Mouse (Mus musculus): ENCODE data around the gene Plekha1.

DNA sequence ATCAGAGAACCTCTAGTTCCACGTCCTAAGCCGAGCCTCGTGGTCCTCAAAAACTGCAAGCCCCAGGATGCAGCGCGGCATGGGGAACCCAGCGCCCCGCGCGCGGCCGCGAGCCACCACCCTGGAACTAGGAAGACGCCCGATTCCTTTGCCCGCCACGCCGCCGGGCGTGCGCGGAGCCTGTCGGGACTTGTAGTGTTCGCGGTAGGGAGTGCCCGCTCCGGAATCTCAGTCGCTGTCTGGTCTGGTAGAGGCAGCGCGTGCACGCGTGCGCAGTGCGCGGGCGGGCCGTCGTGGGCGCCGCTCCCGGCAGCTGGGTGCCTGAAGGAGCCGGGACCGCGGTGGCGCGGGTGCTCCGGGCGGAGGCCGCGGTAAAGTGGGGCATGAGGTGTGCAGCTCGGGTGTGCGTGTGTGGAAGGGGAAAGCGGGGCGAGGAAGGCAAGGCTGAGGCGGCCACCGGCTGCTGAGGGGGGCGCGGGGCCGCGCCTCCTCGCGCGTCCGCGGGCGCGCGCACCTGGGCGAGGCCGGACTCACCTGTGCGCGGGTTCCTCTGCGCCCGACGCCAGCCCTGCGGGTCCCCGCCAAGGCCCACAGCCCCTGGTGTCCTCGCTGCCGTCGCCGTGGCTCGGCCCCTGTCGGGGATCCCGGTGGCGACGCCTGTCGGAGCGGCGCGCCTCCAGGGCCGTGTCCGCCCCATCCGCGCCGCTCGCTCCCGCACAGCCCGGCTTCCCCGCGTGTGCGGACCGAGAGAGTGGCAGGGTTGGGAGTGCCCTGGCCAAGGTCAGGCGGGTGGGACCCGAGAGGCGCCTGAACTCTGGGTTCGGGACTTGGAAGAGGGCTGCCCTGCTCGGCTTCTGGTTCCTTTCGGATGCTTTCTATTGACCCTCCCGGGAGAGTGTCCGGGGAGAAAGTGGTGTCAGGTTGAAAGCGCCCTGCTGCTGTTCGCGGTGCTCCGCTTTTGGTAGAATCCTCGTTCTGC, at the start of gene Plekha1:
- TF ChIP-seq POLR2A (IDR thresholded peaks at IDR 0.05; ENCODE audit: insufficient read length, low read depth) (peak; percentile 93), CEBPB (IDR thresholded peaks at IDR 0.05; ENCODE audit: insufficient read depth, poor library complexity, severe bottlenecking) (no peak)
